Mouse (Mus musculus) adrenal gland, adult 18-20 months (tissue): ENCODE measurements around the gene Fbxl2. TPM values are rescaled to one million over a fixed set of nuclear protein-coding genes. Genes with fewer than 3 reads are reported as not detected.

ENCODE experiments used
- DNase-seq, 2 experiments: peaks; one replicate each; pipeline ENCODE4 v3.0.0; 2021 to 2022; ENCODE audit warnings: low spot score in 2 of 2
- total RNA-seq, 2 experiments: library from RNA; stranded (reverse); gene quantifications; 1 replicate in 1 of 2; 2 replicates in 1 of 2; pipeline ENCODE4 v1.2.3; 2021

Gene Fbxl2
- total RNA-seq, 2 experiments from 2014 or later: 1.8 to 2.3 TPM

GRCm38 (mm10) chr9:114022141-114022540 lies 23.9 kb downstream of the Fbxl2 start:
- no peak for DNase-seq

GRCm38 (mm10) chr9:114019012-114019762 lies 26.8 kb downstream of the Fbxl2 start:
- DNase-seq: no peak

DNA sequence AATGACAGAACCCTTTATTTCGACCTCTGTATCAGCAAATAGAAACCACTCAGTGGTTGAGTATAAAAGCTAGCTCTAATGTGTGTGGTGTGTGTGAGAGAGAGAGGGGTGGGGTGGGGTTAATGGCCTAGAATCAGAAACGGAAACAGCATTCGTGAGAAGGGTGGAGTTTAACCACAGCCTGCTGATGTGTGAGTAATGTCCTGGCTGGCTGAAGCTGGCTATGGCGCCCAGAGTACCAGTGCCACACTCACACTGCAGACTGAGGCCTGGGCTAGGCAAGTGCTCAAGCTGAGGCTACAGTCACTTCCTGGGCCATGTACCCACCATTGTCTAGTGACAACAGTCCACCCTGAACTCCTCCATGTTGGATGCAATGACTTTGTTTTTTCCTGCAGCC lies 29.6 kb downstream of the Fbxl2 start:
- no peak for DNase-seq

- DNase-seq: no peak
Measured at GRCm38 (mm10) chr9:114015724-114016123, 30.3 kb downstream of the Fbxl2 start.

GRCm38 (mm10) chr9:114014034-114014433 lies 32.0 kb downstream of the Fbxl2 start:
- no peak for DNase-seq

GRCm38 (mm10) chr9:114011203-114011602 lies 34.8 kb downstream of the Fbxl2 start:
- DNase-seq: no peak

- no peak for DNase-seq
Measured at GRCm38 (mm10) chr9:114009526-114009925, 36.5 kb downstream of the Fbxl2 start.

DNA sequence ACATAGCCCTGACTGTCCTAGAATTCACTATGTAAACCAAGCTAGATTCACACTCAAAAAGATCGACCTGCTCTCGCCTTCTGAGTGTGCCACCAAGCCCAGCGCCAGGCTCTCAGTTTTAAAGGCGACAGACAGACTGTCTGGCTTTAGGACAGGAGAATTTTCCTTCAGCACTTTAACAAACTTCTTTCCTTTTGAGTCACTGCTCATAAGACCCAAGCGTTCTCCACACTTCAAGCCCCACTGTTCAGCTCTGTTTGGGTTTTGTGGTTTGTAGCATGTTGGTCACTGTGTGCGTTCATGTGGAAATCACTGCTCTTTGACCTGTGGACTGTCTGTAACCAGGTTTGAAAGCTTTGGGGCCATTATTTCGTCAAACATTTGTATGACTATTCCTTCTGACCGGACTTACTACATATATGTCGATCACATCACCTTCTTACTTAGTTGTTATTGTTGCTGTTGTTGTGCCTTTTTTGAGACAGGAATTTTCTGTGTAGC lies 38.1 kb downstream of the Fbxl2 start:
- DNase-seq: no peak

DNA sequence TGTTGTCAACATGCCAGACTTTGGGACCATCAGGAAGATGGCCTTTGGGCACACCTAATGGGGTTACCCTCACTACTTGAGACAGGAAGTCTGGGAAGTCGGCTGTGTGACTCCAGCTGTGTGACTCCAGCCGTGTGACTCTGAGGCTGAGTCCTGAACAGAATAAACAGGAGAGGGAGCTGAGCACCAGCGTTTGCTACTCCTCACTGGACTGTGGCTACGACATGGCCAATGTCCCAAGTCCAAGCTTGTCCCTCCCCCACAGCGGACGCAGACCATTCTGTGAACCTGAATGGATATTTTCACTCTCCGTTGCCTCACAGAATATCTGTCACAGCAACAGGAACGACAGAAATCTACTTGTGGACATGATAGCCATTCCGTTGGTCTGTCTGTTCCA lies 39.2 kb downstream of the Fbxl2 start:
- DNase-seq: no peak

DNA sequence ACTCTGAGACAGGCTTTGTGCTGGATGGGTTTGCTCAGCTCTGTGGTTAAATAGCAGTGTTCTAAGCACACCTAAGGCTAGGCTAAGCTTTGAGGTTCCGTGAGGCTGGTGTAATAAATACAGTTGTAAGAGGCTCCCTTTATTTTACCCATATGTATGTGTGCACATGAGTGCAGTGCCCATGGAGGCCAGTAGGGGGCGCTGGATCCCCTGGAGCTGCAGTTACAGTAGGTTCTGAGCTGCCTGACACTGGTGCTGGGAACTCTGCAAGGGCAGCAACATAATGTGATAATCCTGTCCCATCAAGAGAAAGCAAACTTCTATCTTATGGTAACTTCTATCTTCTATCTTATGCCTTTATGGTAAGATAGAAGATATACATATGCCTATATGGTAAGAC lies 47.7 kb downstream of the Fbxl2 start:
- DNase-seq: no peak

GRCm38 (mm10) chr9:113992810-113993209 lies 53.2 kb downstream of the Fbxl2 start:
- no peak for DNase-seq

- DNase-seq: peak; percentile 79 to 80
Measured at GRCm38 (mm10) chr9:113990547-113991248, 55.3 kb downstream of the Fbxl2 start.

GRCm38 (mm10) chr9:113984946-113985620 lies 60.9 kb downstream of the Fbxl2 start:
- no peak for DNase-seq

- no peak for DNase-seq
Measured at GRCm38 (mm10) chr9:113982883-113983670, 62.9 kb downstream of the Fbxl2 start.

GRCm38 (mm10) chr9:113982451-113982850 lies 63.5 kb downstream of the Fbxl2 start:
- DNase-seq: no peak

DNA sequence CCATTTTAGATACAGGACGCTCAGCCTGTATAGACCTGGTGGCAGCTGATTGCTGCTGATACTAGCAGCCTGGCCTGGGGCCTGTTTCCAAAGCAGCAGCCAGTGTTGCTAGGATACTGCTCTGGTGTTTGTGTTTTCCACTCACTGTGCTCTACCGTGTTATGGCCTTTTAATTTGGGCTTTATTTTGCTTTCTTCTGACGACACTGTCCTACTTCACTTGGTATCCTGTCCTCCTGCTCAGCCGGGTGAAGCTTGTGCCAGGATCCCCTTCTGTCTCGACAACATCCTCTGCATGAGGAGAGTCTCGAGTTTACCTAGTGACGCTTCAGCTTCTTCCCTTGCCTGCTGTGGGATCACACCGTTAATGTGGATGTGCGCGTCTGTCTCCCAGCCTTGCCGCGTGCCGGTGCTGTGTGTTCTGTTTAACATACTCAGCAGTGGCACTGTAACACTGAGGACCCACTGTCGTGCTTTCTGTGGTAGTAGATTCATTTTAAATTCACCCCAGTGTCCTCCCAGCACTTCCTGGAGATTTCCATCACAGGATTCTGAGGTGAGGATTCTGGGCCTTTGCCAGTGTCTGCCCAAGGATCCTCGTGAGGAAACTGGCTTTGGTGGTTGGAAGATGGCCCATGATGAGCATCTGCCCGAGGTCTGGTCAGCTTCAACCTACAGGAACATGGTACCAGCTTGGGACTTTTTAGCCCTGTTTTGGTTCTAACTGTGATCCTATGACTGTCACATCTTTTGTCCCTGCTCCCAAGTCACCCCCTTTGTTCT lies 64.7 kb downstream of the Fbxl2 start:
- DNase-seq: peak in 1 of 2 experiments; percentile 12

- no peak for DNase-seq
Measured at GRCm38 (mm10) chr9:113979356-113979755, 66.6 kb downstream of the Fbxl2 start.

GRCm38 (mm10) chr9:113978656-113979055 lies 67.3 kb downstream of the Fbxl2 start:
- no peak for DNase-seq

- DNase-seq: no peak
Measured at GRCm38 (mm10) chr9:113977225-113977840, 68.7 kb downstream of the Fbxl2 start.

GRCm38 (mm10) chr9:113976264-113976663 lies 69.7 kb downstream of the Fbxl2 start:
- DNase-seq: no peak
